Mouse (Mus musculus) olfactory bulb, adult 2 months (tissue): ENCODE results near the gene Dohh.
A peak's percentile ranks its signal among the peaks of the same experiment; 100 is the strongest.

Experiments
- CTCF ChIP-seq: fragments of 200-500 bp; IDR thresholded peaks from 2 replicates; pipeline ENCODE4 v1.5.1; 2012; ENCODE audit warnings: low read depth, mild to moderate bottlenecking, low read length, moderate library complexity; ENCODE audit not compliant: insufficient read depth
- POLR2A ChIP-seq: fragments of 200-500 bp; IDR thresholded peaks from 2 replicates; pipeline ENCODE4 v1.6.1; 2012; ENCODE audit warnings: mild to moderate bottlenecking, low read depth, low read length, moderate library complexity; ENCODE audit not compliant: insufficient read depth

DNA sequence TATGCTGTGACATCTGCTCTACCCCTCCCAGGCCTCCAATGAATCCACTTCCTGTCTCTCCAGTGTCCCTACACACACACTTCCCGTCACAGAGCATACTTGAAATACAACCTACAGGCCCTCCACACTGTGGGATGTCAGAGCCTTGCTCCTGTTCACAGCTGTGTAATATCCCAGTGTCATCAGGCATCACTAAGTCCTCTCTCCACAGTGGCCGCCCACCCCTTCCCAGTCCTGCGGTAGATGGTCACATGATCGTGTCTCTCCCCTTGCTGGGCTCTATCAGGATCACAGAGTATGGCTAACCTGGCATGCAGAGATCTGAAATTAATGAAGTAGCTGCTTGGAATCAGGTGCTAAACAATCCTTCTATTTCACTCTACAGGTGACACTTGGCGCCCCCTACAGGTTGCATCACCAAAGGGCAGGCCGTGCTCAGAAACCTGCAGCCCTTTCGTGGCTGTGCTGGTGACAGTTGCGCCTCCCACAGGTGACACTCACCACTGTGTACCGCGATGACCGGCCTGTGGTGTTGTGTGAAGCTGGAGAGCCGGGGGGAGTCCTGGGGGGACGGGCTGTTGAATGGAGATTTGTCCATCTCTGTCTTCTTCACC lies 21.5 kb downstream of the Dohh start:
- TF ChIP-seq POLR2A (no peak), CTCF (peak; percentile 56; the same call in 1 of the 2 replicates)
